Mouse (Mus musculus): ENCODE measurements around the gene Gm4767. TPM values are rescaled to one million over a fixed set of nuclear protein-coding genes. Genes with fewer than 3 reads are reported as not detected.
A peak's percentile ranks its signal among the peaks of the same experiment; 100 is the strongest.
"Not testable (repeated sequence)": the region's sequence is repeated elsewhere in the genome, so short reads cannot be mapped to it uniquely, and the experiment has no call there.

Gm4767 gene
- total RNA-seq (2015) (1.2 and 2.6 TPM in 2 replicates), total RNA-seq (2017) (not detected in 2 replicates)

- ATAC-seq (ENCODE audit: poor library complexity, severe bottlenecking) = not testable (repeated sequence)
Measured at GRCm38 (mm10) chr10:81811899-81812298, at the start of gene Gm4767. Gene Gm4767 (plus strand): TSS chr10:81812186.

- peak; percentile 93 for ATAC-seq (ENCODE audit: poor library complexity, severe bottlenecking)
Measured at GRCm38 (mm10) chr10:81770506-81771403, 41.2 kb upstream of the Gm4767 start, which contains the start of gene Gm3055. Gene Gm3055 (minus strand): TSS chr10:81771161.

GRCm38 (mm10) chr10:81771404-81771777 is 40.6 kb upstream of the Gm4767 start:
- ATAC-seq (ENCODE audit: poor library complexity, severe bottlenecking) = not testable (repeated sequence)

- not testable (repeated sequence) for ATAC-seq (ENCODE audit: poor library complexity, severe bottlenecking)
Measured at GRCm38 (mm10) chr10:81846219-81846618, 34.2 kb downstream of the Gm4767 start.

- peak; percentile 99 for ATAC-seq (ENCODE audit: poor library complexity, severe bottlenecking)
Measured at GRCm38 (mm10) chr10:81863409-81864407, 51.7 kb downstream of the Gm4767 start, which contains the start of gene Gm32687. Gene Gm32687 (plus strand): TSS chr10:81863934.

Other genes starting within 250 kb of the Gm4767 start
- 1.1 and 3.3 TPM in 2 replicates for gene Tle2, start 237.6 kb upstream of the Gm4767 start, total RNA-seq (2015)
- 0.51 and 1.8 TPM in 2 replicates for gene Tle2, start 237.6 kb upstream of the Gm4767 start, total RNA-seq (2017)
- gene Tle6, start 211.1 kb upstream of the Gm4767 start, total RNA-seq (2015) = 1.9 and 8.9 TPM in 2 replicates
- gene Tle6, start 211.1 kb upstream of the Gm4767 start, total RNA-seq (2017) = 6.5 and 11.4 TPM in 2 replicates
- 1.7 and 2.0 TPM in 2 replicates for gene BC025920, start 205.9 kb upstream of the Gm4767 start, total RNA-seq (2015)
- gene BC025920, start 205.9 kb upstream of the Gm4767 start, total RNA-seq (2017) = 2.3 and 2.4 TPM in 2 replicates
- gene Sirt6, start 184.4 kb upstream of the Gm4767 start, total RNA-seq (2015) = 6.3 and 8.0 TPM in 2 replicates
- 2.5 and 6.4 TPM in 2 replicates for gene Sirt6, start 184.4 kb upstream of the Gm4767 start, total RNA-seq (2017)
- gene Ankrd24, start 183.6 kb upstream of the Gm4767 start, total RNA-seq (2015) = 1.0 and 1.1 TPM in 2 replicates
- gene Ankrd24, start 183.6 kb upstream of the Gm4767 start, total RNA-seq (2017) = 1.7 and 1.8 TPM in 2 replicates
- 3.0 and 5.4 TPM in 2 replicates for gene Gm10778, start 163.1 kb upstream of the Gm4767 start, total RNA-seq (2015)
- 3.4 and 4.9 TPM in 2 replicates for gene Gm10778, start 163.1 kb upstream of the Gm4767 start, total RNA-seq (2017)
- gene Zfp433, start 107.4 kb upstream of the Gm4767 start, total RNA-seq (2015) = 16.6 and 23.7 TPM in 2 replicates
- 7.9 and 13.9 TPM in 2 replicates for gene Zfp433, start 107.4 kb upstream of the Gm4767 start, total RNA-seq (2017)
- 1.3 and 4.1 TPM in 2 replicates for gene Gm3055, start 41.0 kb upstream of the Gm4767 start, total RNA-seq (2015)
- gene Gm3055, start 41.0 kb upstream of the Gm4767 start, total RNA-seq (2017) = 0.89 and 2.3 TPM in 2 replicates
- 2.3 and 4.9 TPM in 2 replicates for gene Gm32687, start 51.7 kb downstream of the Gm4767 start, total RNA-seq (2015)
- gene Gm32687, start 51.7 kb downstream of the Gm4767 start, total RNA-seq (2017) = 2.0 and 8.3 TPM in 2 replicates
- gene Zfp781, start 118.3 kb downstream of the Gm4767 start, total RNA-seq (2015) = 0.60 and 1.6 TPM in 2 replicates
- gene Zfp781, start 118.3 kb downstream of the Gm4767 start, total RNA-seq (2017) = 0.26 TPM in 1 of 2 replicates, not detected in the other
- 7.4 and 8.4 TPM in 2 replicates for gene Zfp873, start 235.9 kb downstream of the Gm4767 start, total RNA-seq (2015)
- gene Zfp873, start 235.9 kb downstream of the Gm4767 start, total RNA-seq (2017) = 4.8 and 5.1 TPM in 2 replicates

Data from megakaryocyte, adult 5-6 weeks (primary cell).